Mouse (Mus musculus): ENCODE results near the gene Phb.
"Not testable (repeated sequence)": the region's sequence is repeated elsewhere in the genome, so short reads cannot be mapped to it uniquely, and the experiment has no call there.

Gene Phb

GRCm38 (mm10) chr11:95657449-95657848, 9.3 kb upstream of the Phb start:
- no peak for DNase-seq

DNA sequence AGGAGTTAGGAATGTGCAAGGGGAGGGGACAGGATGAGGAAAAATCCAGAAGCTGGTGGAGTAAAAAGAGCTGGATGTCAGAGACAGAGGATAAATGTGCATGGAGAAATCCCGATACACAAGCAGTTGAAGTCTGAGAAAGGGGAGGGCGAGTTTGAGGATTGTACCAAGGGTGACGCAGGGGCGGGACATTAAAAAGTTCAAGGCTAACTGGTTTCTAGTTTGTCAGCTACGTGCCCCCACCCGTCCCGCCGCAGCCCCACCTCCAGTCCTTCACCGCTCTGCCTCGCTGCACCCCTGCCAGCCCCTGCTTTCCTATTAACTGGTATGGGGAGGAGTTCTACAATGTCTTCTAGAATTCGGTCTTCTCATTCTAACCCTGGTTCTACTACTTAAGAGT, 420 bp downstream of the Phb start:
- no peak for DNase-seq

GRCm38 (mm10) chr11:95668086-95668485, 1.3 kb downstream of the Phb start:
- not testable (repeated sequence) for DNase-seq

DNA sequence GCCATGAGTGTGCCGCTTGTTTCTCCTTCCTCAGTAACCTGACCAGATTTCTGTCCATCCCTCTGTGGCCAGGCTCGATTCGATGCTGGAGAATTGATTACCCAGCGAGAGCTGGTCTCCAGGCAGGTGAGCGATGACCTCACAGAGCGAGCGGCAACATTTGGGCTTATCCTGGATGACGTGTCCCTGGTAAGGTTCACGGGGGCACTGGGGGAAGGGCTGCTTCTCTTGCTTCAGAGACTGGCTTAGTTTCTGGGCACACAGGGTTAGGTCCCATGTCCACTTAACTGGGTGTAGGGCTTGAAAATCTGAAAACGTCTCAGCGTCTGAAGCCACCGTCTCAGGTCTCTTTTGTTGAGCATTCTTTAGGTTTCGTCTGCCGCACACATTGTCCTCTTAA, 8.7 kb downstream of the Phb start:
- DNase-seq: no peak

DNA sequence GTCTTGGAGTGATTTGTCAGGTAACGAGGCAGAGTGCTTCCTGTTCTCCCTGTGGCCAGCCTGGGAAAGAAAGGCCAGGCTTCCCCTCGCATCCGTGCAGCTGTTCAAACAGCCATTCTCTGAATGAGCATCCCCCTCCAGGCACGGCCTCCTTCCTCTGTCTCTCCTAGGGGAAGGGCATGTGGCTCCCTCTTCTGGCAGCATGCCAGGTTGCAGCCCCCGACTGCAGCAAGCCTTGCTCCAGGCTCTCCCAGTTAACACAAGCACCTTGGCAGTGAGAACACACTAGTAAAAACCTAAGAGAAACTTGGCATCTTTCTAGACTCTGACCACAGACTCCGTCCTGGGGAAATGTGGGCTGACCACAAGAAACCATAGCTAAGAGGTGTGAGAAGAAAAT, 9.6 kb downstream of the Phb start:
- peak; percentile 85 for DNase-seq

DNA sequence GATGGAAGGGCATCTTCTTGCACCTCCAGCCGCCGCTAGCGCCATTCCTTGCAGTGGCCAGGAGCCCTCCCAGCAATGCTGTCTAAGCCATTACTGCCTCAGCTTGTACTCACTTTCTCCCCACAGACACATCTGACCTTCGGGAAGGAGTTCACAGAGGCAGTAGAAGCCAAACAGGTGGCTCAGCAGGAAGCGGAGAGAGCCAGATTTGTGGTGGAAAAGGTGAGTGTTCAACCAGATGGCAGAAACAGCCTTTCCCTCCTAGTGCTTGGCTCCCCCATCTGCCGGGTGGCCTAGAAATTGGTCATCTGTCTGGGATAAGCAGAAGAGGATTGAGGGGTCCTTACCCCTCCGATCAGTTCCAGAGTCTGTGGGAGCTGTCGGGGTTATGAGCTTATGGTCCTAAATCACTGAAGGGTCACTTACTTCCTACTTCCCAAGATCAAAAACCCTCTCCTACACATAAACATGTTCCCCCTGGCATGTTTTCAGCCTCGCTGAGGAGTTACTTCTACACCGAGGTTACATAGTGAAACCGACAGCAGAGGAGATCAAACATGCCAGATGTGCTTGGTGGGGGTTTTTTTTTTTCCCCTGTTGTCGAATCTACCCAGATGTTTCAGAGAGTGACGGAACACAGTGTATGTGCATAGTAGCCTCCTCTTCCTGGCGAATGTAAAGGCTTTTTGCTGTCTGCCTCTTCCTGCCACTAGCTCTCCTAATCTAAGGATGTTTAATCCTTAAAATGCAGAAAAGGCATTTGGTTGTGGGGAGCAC, 11.4 kb downstream of the Phb start:
- DNase-seq: no peak

- DNase-seq: peak; percentile 19
These were observed 15.3 kb downstream of the Phb start for GRCm38 (mm10) chr11:95681995-95682601.

DNA sequence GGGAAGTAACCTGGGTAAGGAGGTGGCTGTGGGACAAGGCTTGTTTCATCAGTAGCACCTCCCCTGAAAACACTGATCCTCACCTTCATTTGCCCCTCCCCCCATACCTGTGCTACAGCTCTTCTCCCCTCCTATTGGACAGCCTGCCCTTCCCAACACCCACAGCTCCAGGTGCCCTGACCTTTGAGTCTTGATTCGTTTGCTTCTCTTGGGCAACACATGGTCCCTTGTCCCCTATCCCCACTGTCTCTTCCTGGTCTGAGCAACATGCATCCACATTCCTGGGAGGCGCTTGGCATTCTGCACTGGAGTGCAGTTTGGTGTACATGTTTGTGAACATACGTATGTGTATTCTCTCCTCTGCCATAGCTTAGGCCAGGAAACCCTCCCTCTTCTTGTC, 16.2 kb downstream of the Phb start:
- DNase-seq: no peak

GRCm38 (mm10) chr11:95686031-95686430, 19.3 kb downstream of the Phb start:
- peak; percentile 79 for DNase-seq

DNA sequence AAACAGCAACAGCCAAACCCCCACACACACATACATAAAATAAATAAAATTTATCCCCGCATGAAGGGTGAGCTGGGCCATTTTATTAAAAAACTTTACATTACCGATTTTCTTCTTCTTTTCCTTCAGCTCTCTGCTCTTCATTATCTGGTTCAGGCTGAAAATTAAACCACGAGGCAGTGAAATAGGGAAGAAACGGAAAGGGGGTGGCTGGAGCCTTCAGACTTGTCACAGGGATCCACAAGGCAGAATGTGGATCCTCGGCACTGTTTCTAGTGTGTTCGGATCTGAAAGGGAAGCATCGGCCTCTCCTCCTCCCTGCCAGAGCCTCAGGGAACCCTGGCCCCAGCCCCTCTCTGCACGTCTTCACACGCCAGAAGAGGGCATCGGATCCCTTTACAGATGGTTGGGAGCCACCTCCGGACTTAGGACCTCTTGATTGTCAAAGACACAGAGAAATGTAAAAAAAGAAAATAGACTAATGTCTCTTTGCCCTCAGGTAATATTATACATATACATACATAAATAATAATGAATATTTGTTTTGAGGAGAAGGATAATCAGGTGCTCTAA, 20.4 kb downstream of the Phb start:
- no peak for DNase-seq

GRCm38 (mm10) chr11:95688515-95688914, 21.8 kb downstream of the Phb start:
- no peak for DNase-seq

DNA sequence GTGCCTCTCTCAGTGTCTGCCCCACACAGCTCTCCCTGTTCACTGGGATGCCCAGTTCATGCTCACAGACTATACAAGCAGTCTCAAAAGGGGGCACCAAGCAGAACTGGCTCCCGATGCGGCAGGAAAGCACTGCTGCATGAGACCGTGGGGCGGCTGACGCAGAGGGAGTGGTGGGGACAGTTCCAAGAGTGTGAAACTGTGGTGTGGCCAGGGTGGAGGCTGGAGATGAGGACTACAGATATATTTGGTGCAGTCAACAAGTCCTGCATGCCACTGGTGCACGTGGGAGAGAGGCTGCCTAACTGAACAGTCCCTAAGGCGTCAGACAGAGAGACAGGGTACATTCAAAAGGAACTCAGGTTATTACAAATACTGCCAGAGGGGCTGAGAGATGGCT, 22.2 kb downstream of the Phb start:
- DNase-seq: no peak

GRCm38 (mm10) chr11:95689544-95689943, 22.8 kb downstream of the Phb start:
- no peak for DNase-seq

GRCm38 (mm10) chr11:95698541-95698940, 31.8 kb downstream of the Phb start:
- DNase-seq: no peak

- no peak for DNase-seq
These were observed 34.3 kb downstream of the Phb start for GRCm38 (mm10) chr11:95700778-95701739.

DNA sequence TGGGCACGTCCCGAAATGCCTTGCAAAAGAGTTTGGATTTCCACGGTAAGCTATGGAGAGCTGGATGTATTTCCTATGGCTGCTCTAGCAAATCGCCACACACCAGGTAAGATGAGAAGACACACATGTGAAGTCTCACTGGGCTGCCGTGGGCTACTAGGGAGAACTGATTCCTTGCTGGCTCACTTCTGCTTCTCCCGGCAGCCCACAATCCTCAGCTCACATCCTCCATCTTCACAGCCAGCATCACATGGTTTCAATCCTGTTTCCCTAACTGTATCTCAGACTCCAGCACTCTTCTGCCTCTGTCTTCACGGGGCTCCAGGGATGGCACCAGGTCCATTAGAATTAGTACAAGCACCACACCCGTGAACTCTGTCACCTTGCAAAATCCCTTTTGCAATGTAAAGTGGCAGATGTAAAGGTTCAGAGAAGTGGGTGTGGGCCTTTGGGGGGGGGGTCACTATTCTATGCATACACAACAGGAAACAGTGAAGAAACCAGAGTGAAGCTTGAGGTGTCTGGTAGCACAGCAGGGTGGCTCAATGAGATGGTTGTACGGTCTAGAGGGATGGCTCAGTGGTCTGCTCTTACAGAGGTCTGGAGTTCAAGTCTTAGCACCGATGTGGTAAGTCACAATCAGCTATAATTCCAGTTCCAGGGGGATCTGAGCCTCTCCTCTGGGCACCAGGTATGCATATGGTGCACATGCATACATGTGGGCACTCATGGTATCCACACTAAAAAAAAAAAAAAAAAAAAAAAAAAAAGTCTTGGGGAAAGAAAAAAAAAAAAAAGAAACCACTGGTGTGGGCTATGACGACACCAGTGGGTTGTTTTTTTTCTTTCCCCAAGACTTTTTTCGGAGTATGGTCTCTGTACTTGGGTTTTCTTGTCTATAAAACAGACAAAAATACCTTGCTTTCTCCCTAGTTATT, 37.5 kb downstream of the Phb start:
- DNase-seq: no peak

DNA sequence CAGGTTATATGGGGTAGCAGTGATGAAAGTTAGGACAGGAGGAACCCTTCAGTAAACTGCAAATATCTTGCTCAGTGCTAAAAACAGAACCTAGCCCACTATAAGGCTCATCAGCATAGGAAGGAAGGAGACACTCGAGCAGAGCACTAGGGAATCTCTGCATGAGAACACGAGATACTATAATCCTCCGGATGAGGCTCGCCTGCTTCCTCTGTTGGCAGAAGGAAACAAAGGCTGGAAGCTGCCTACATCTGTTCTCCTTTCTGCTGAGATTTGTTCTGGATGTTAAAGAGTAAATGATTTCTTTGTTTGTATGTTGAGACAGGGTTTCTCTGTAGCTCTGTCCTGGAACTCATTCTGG, 38.2 kb downstream of the Phb start:
- no peak for DNase-seq

- DNase-seq: no peak
These were observed 42.8 kb downstream of the Phb start for GRCm38 (mm10) chr11:95709534-95710040.

- peak; percentile 15 for DNase-seq
These were observed 43.7 kb downstream of the Phb start for GRCm38 (mm10) chr11:95710478-95710877.

- peak; percentile 65 for DNase-seq
These were observed 45.4 kb downstream of the Phb start for GRCm38 (mm10) chr11:95712085-95712562.

GRCm38 (mm10) chr11:95712563-95713224, 45.9 kb downstream of the Phb start, which contains the start of gene Zfp652:
Gene Zfp652, plus strand, starts transcription at chr11:95712673.
- peak; percentile 93 for DNase-seq
